Mouse (Mus musculus): ENCODE measurements at regions not wholly inside any gene's neighbourhood (a gene's known extent, or its start where the extent isn't known, plus 50 kb on each side); places are given as distances from the start of the nearest gene placed in this dataset.

GRCm38 (mm10) chr1:189099121-189099520 lies 91.5 kb upstream of the Kctd3 start:
- no peak for TF ChIP-seq CTCF (IDR thresholded peaks at IDR 0.05; ENCODE audit: low read depth)
- H3K9ac ChIP-seq = no peak overlapping the region
- no peak overlapping the region for H3K4me2 ChIP-seq
- DNase-seq = no peak
- H3K36me3 ChIP-seq (ENCODE audit: insufficient read depth) = no peaks in the 10 kb centered on the region
- no peaks in the 10 kb centered on the region for H3K27me3 ChIP-seq (ENCODE audit: insufficient read depth, low read length)
- H3K27ac ChIP-seq (ENCODE audit: low read depth) = no peak overlapping the region
- no peaks in the 10 kb centered on the region for H3K9me3 ChIP-seq (ENCODE audit: low read depth, low read length)
- WGBS = 54% methylated on average over 2 of the region's 2 CpGs
- ATAC-seq (ENCODE audit: insufficient read depth) = no peak
- no peak overlapping the region for H3K4me3 ChIP-seq (ENCODE audit: low read depth, low read length)
- no peaks in the 10 kb centered on the region for H3K4me1 ChIP-seq (ENCODE audit: insufficient read depth)

- Histone ChIP-seq H3K36me3 (ENCODE audit: insufficient read depth) (no peaks in the 10 kb centered on the region), H3K4me2 (no peak overlapping the region), H3K4me1 (ENCODE audit: insufficient read depth) (no peaks in the 10 kb centered on the region), H3K27ac (ENCODE audit: low read depth) (no peak overlapping the region), H3K27me3 (ENCODE audit: insufficient read depth, low read length) (no peaks in the 10 kb centered on the region), H3K9ac (no peak overlapping the region), H3K9me3 (ENCODE audit: low read depth, low read length) (no peaks in the 10 kb centered on the region), H3K4me3 (ENCODE audit: low read depth, low read length) (no peak overlapping the region)
- 84% methylated on average over 3 of the region's 3 CpGs for WGBS
- TF ChIP-seq CTCF (IDR thresholded peaks at IDR 0.05; ENCODE audit: low read depth) = no peak
- DNase-seq (no peak), ATAC-seq (ENCODE audit: insufficient read depth) (no peak)
Observed at GRCm38 (mm10) chr1:189092819-189093218, 85.2 kb upstream of the Kctd3 start.

GRCm38 (mm10) chr1:189085245-189085644 lies 77.6 kb upstream of the Kctd3 start:
- no peak overlapping the region for H3K9ac ChIP-seq
- 84% methylated on average over 2 of the region's 2 CpGs for WGBS
- DNase-seq (no peak), ATAC-seq (ENCODE audit: insufficient read depth) (no peak)
- no peak overlapping the region for H3K27ac ChIP-seq (ENCODE audit: low read depth)
- TF ChIP-seq CTCF (IDR thresholded peaks at IDR 0.05; ENCODE audit: low read depth) = no peak
- no peak overlapping the region for H3K4me3 ChIP-seq (ENCODE audit: low read depth, low read length)
- H3K27me3 ChIP-seq (ENCODE audit: insufficient read depth, low read length) = no peaks in the 10 kb centered on the region
- H3K4me1 ChIP-seq (ENCODE audit: insufficient read depth) = no peaks in the 10 kb centered on the region
- no peak overlapping the region for H3K4me2 ChIP-seq
- H3K9me3 ChIP-seq (ENCODE audit: low read depth, low read length) = no peaks in the 10 kb centered on the region; the same call in 1 of the 2 replicates
- no peaks in the 10 kb centered on the region for H3K36me3 ChIP-seq (ENCODE audit: insufficient read depth)

GRCm38 (mm10) chr1:189081267-189081666 lies 73.6 kb upstream of the Kctd3 start:
- no peak overlapping the region for H3K4me2 ChIP-seq
- 31% methylated on average over 2 of the region's 2 CpGs for WGBS
- no peak for ATAC-seq (ENCODE audit: insufficient read depth)

GRCm38 (mm10) chr1:189080797-189081196 lies 73.2 kb upstream of the Kctd3 start:
- DNase-seq (peak; percentile 85), ATAC-seq (ENCODE audit: insufficient read depth) (peak; percentile 80; the same call in 1 of the 2 replicates)
- Histone ChIP-seq H3K9me3 (ENCODE audit: low read depth, low read length) (no peaks in the 10 kb centered on the region; the same call in 1 of the 2 replicates), H3K27me3 (ENCODE audit: insufficient read depth, low read length) (no peaks in the 10 kb centered on the region), H3K27ac (ENCODE audit: low read depth) (no peak overlapping the region), H3K36me3 (ENCODE audit: insufficient read depth) (no peaks in the 10 kb centered on the region), H3K4me2 (0 out of 2 replicates have a peak overlapping the region, but pooled peaks have one; percentile 31), H3K4me3 (ENCODE audit: low read depth, low read length) (no peak overlapping the region), H3K4me1 (ENCODE audit: insufficient read depth) (no peaks in the 10 kb centered on the region), H3K9ac (no peak overlapping the region)
- WGBS = 14% methylated on average over 9 of the region's 9 CpGs
- peak; percentile 93 for TF ChIP-seq CTCF (IDR thresholded peaks at IDR 0.05; ENCODE audit: low read depth)

More at GRCm38 (mm10) chr1:189081267-189081666, 73.6 kb upstream of the Kctd3 start:
- Histone ChIP-seq H3K9ac (no peak overlapping the region), H3K27me3 (ENCODE audit: insufficient read depth, low read length) (no peaks in the 10 kb centered on the region), H3K4me3 (ENCODE audit: low read depth, low read length) (no peak overlapping the region), H3K27ac (ENCODE audit: low read depth) (no peak overlapping the region), H3K9me3 (ENCODE audit: low read depth, low read length) (no peaks in the 10 kb centered on the region; the same call in 1 of the 2 replicates), H3K36me3 (ENCODE audit: insufficient read depth) (no peaks in the 10 kb centered on the region), H3K4me1 (ENCODE audit: insufficient read depth) (no peaks in the 10 kb centered on the region)
- TF ChIP-seq CTCF (IDR thresholded peaks at IDR 0.05; ENCODE audit: low read depth) = no peak
- DNase-seq = no peak

- ATAC-seq (ENCODE audit: insufficient read depth) = no peak
- H3K9me3 ChIP-seq (ENCODE audit: low read depth, low read length) = no peaks in the 10 kb centered on the region; the same call in 1 of the 2 replicates
- H3K9ac ChIP-seq = no peak overlapping the region
- 67% methylated on average over 11 of the region's 11 CpGs for WGBS
- H3K4me2 ChIP-seq = no peak overlapping the region
- no peak for DNase-seq
- H3K36me3 ChIP-seq (ENCODE audit: insufficient read depth) = no peaks in the 10 kb centered on the region
- H3K27ac ChIP-seq (ENCODE audit: low read depth) = no peak overlapping the region
- 0 out of 2 replicates have a peak, but pooled peaks have one; percentile 10 for TF ChIP-seq CTCF (IDR thresholded peaks at IDR 0.05; ENCODE audit: low read depth)
- no peak overlapping the region for H3K4me3 ChIP-seq (ENCODE audit: low read depth, low read length)
- no peaks in the 10 kb centered on the region for H3K4me1 ChIP-seq (ENCODE audit: insufficient read depth)
- H3K27me3 ChIP-seq (ENCODE audit: insufficient read depth, low read length) = no peaks in the 10 kb centered on the region
Observed at GRCm38 (mm10) chr1:189079451-189080410, 72.1 kb upstream of the Kctd3 start.

- H3K4me3 ChIP-seq (ENCODE audit: low read depth, low read length) = no peak overlapping the region
- H3K9ac ChIP-seq = no peak overlapping the region
- no peak for TF ChIP-seq CTCF (IDR thresholded peaks at IDR 0.05; ENCODE audit: low read depth)
- H3K9me3 ChIP-seq (ENCODE audit: low read depth, low read length) = no peaks in the 10 kb centered on the region
- no peaks in the 10 kb centered on the region for H3K27me3 ChIP-seq (ENCODE audit: insufficient read depth, low read length)
- no peaks in the 10 kb centered on the region for H3K4me1 ChIP-seq (ENCODE audit: insufficient read depth)
- H3K36me3 ChIP-seq (ENCODE audit: insufficient read depth) = no peaks in the 10 kb centered on the region
- DNase-seq (no peak), ATAC-seq (ENCODE audit: insufficient read depth) (no peak)
- no peak overlapping the region for H3K27ac ChIP-seq (ENCODE audit: low read depth)
- 79% methylated on average over 5 of the region's 5 CpGs for WGBS
- no peak overlapping the region for H3K4me2 ChIP-seq
Observed at GRCm38 (mm10) chr1:189077861-189078260, 70.2 kb upstream of the Kctd3 start.

All from lung, embryonic 14.5 days (tissue).